Mouse (Mus musculus) limb, embryonic 14.5 days (tissue): Measurements from ENCODE around the gene Gstt4. TPM values are rescaled to one million over a fixed set of nuclear protein-coding genes. Genes with fewer than 3 reads are reported as not detected.

Experiments used
- ATAC-seq: fragments of 200-750 bp; cut with Nextera tagmentation; 2 replicates; pipeline ENCODE4 v1.8.0; 2017; ENCODE audit warnings: low read depth, moderate number of reproducible peaks, moderate TSS enrichment; ENCODE audit not compliant: low FRiP score
- DNase-seq: peaks from one replicate; pipeline ENCODE4 v3.0.0-alpha.2; 2015; ENCODE audit warnings: low spot score
- H3K27ac ChIP-seq: fragments of 300-500 bp; sonication (generic); replicated peaks from 2 replicates; pipeline ENCODE4 v1.5.1; 2014; ENCODE audit warnings: low read depth, mild to moderate bottlenecking, low read length, moderate library complexity, mixed read lengths
- H3K27me3 ChIP-seq: fragments of 300-500 bp; sonication (generic); 2 replicates; pipeline ENCODE4 v1.6.1; 2014; ENCODE audit warnings: low read length, mixed read lengths; ENCODE audit not compliant: control insufficient read depth, insufficient read depth
- H3K36me3 ChIP-seq: fragments of 300-500 bp; sonication (generic); 2 replicates; pipeline ENCODE4 v1.6.1; 2014; ENCODE audit warnings: mild to moderate bottlenecking, low read length, moderate library complexity, mixed read lengths; ENCODE audit not compliant: control insufficient read depth, insufficient read depth
- H3K4me1 ChIP-seq: fragments of 300-500 bp; sonication (generic); 2 replicates; pipeline ENCODE4 v1.6.1; 2014; ENCODE audit warnings: antibody characterized with exemption, low read length, mixed read lengths; ENCODE audit not compliant: control insufficient read depth, insufficient read depth
- H3K4me2 ChIP-seq: fragments of 300-500 bp; sonication (generic); replicated peaks from 2 replicates; pipeline ENCODE4 v1.6.1; 2014; ENCODE audit warnings: low read depth, mild to moderate bottlenecking, low read length, moderate library complexity; ENCODE audit not compliant: severe bottlenecking
- H3K4me3 ChIP-seq: fragments of 300-500 bp; sonication (generic); replicated peaks from 2 replicates; pipeline ENCODE4 v1.5.1; 2014; ENCODE audit warnings: low read length
- H3K9ac ChIP-seq: fragments of 300-500 bp; sonication (generic); 2 replicates; pipeline ENCODE4 v1.6.1; 2014; ENCODE audit warnings: mild to moderate bottlenecking, low read depth, low read length, moderate library complexity; ENCODE audit not compliant: severe bottlenecking
- H3K9me3 ChIP-seq: fragments of 300-500 bp; sonication (generic); 2 replicates; pipeline ENCODE4 v1.6.1; 2016; ENCODE audit warnings: low read length; ENCODE audit not compliant: control insufficient read depth
- POLR2A ChIP-seq: fragments of 200-500 bp; IDR thresholded peaks from 2 replicates; pipeline ENCODE4 v1.8.0; 2012; ENCODE audit warnings: inconsistent platforms, mild to moderate bottlenecking, moderate library complexity, borderline replicate concordance; ENCODE audit not compliant: insufficient read depth, insufficient read length; ENCODE audit errors: extremely low read depth
- WGBS: fragments of 180-500 bp; shearing (Covaris S2); extraction: QIAGEN DNeasy Blood & Tissue Kit; methylation state at CpG from one replicate; pipeline ENCODE4 v1.1.7; 2014; 5-methylcytosine and 5-hydroxymethylcytosine counted together
- polyA plus RNA-seq, 2 experiments: library from polyadenylated mRNA; depleted of rRNA in 1 of 2; stranded (reverse) in 1 of 2; unstranded in 1 of 2; fragments of >200 nt; fragmentation: Nextera tagmentation in 1 of 2; extraction: Ambion mirVana in 1 of 2; gene quantifications; 2 replicates each; pipeline versions ENCODE4 v1.2.1 to v1.2.3; 2012 to 2014

The Gstt4 gene
- polyA plus RNA-seq, 2 experiments, result not detected

DNA sequence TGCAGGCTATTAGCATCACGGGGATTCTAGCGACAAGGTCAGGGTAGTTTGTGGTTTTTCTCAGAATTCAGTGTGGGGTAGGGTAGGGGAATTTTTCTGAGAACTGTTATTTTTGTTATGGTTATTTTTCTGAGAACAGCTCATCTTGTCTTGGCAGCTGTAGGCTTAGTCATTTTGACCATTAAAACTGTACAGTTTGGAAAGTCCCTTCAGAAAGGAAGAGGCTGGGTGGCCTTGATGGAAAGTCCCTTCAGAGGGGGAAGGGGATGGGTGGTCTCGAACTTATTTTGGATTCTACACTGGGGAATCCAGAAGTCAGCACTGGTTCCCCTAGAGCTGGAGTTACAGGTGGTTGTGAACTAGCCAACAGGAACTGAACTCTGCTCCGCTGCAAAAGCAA is 2.2 kb upstream of the Gstt4 start:
- Histone ChIP-seq H3K4me1 (peaks cover 4% of the 10 kb centered on the region; the same call in 1 of the 2 replicates), H3K27ac (no peak overlapping the region), H3K27me3 (no peaks in the 10 kb centered on the region), H3K4me3 (no peak overlapping the region), H3K36me3 (no peaks in the 10 kb centered on the region), H3K9me3 (no peaks in the 10 kb centered on the region), H3K9ac (no peak overlapping the region), H3K4me2 (no peak overlapping the region)
- DNase-seq (no peak), ATAC-seq (no peak)
- WGBS, result 77% methylated on average over 4 of the region's 4 CpGs
- no peak for TF ChIP-seq POLR2A

DNA sequence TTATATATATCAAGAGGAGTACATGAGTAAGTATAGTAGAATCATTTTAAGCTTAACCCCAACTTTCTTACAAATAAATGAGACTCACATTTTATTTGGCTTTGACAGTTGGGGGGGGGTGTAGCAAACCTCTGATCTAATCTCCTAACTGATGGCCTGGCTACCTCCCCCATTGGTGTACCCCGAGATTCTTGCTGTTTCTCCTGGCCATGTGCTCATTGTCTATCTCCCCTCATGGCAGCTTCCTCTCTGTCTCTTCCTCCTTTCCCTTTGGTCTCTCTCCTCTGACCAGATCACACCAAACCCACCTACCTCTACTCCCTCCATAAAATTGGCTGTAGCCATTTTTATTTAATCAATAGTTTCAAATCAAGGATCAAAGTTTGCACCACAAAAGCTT is 1.4 kb upstream of the Gstt4 start:
- no peaks in the 10 kb centered on the region for H3K9me3 ChIP-seq
- H3K9ac ChIP-seq, result no peak overlapping the region
- H3K4me1 ChIP-seq, result peaks cover 4% of the 10 kb centered on the region; the same call in 1 of the 2 replicates
- no peaks in the 10 kb centered on the region for H3K27me3 ChIP-seq
- no peak for TF ChIP-seq POLR2A
- 79% methylated on average over 1 of the region's 1 CpGs for WGBS
- no peak overlapping the region for H3K4me3 ChIP-seq
- no peak overlapping the region for H3K27ac ChIP-seq
- H3K36me3 ChIP-seq, result no peaks in the 10 kb centered on the region
- no peak overlapping the region for H3K4me2 ChIP-seq
- no peak for DNase-seq
- ATAC-seq, result no peak

DNA sequence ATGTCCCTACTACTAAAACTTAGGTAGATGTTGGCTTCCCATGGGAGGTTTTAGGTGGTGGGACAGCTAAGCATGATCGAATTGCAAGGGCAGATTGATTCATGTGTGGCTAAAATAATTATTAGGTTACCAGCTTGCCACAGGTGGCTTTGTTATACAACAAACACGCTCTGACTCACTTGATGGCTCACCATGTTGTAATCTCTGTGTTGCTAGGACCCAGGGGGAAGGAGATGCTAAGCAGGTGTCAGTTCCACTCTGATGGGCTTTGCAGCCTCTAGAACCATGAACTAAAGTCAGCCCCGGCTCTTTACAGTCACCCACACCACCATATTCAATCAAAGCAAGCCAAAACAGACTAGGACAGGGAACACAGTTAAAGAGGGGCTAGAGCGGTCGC is 2.5 kb downstream of the Gstt4 start:
- TF ChIP-seq POLR2A, result no peak
- WGBS, result 83% methylated on average over 5 of the region's 5 CpGs

DNA sequence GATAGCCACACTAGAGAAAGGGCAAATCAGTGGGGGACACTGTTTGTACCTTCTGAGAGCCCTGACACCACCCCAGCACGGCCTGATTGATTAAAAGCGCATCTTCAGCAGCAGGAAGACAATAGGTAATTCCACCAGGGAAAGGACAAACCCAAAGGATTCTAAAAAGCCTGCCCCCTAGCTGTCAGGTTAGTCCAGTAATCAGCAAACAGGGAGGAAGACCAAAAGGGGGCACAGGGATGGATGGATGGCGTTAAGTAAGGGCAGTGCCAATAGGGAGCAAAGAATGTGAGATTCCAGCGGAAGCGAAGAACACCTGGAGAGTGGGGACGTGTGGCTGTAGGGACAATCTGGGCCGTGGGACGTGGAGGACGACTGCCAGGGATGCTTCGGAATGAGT is 3.7 kb downstream of the Gstt4 start:
- H3K36me3 ChIP-seq, result no peaks in the 10 kb centered on the region
- ATAC-seq (no peak), DNase-seq (no peak)
- no peak for TF ChIP-seq POLR2A
- H3K9ac ChIP-seq, result no peak overlapping the region
- no peak overlapping the region for H3K27ac ChIP-seq
- no peaks in the 10 kb centered on the region for H3K9me3 ChIP-seq
- no peaks in the 10 kb centered on the region for H3K4me1 ChIP-seq
- WGBS, result 56% methylated on average over 10 of the region's 10 CpGs
- H3K27me3 ChIP-seq, result no peaks in the 10 kb centered on the region
- no peak overlapping the region for H3K4me2 ChIP-seq
- no peak overlapping the region for H3K4me3 ChIP-seq

More for the DNA sequence above, 2.5 kb downstream of the Gstt4 start:
- no peak overlapping the region for H3K27ac ChIP-seq
- no peak for DNase-seq
- no peaks in the 10 kb centered on the region for H3K36me3 ChIP-seq
- H3K4me2 ChIP-seq, result no peak overlapping the region
- ATAC-seq, result no peak
- H3K9ac ChIP-seq, result no peak overlapping the region
- H3K27me3 ChIP-seq, result no peaks in the 10 kb centered on the region
- H3K4me3 ChIP-seq, result no peak overlapping the region
- H3K9me3 ChIP-seq, result no peaks in the 10 kb centered on the region
- H3K4me1 ChIP-seq, result no peaks in the 10 kb centered on the region

DNA sequence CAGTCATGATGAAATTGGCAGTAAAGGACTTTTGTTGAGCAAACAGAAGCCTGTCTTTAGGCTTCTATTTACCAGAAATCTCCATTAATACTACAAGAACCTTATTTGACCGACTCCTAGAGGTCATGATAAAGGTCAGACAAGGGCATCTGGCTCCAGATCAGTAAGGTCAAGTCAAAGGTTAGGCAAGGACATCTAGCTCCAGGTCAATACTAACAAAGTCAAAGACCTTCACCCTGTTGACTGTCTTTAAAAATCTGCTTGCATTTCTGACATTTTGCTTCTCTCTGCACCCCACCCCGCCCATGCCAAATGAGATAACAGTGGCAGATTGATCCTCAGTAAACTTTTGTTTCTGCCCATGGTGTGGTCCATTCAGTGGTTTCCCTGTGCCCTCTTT is 18.1 kb downstream of the Gstt4 start:
- no peak for ATAC-seq
- 59% methylated on average over 2 of the region's 2 CpGs for WGBS
- Histone ChIP-seq H3K4me1 (no peaks in the 10 kb centered on the region), H3K4me3 (no peak overlapping the region), H3K27ac (no peak overlapping the region), H3K9ac (no peak overlapping the region), H3K9me3 (no peaks in the 10 kb centered on the region), H3K36me3 (no peaks in the 10 kb centered on the region), H3K4me2 (no peak overlapping the region), H3K27me3 (no peaks in the 10 kb centered on the region)
- no peak for DNase-seq
- TF ChIP-seq POLR2A, result no peak

DNA sequence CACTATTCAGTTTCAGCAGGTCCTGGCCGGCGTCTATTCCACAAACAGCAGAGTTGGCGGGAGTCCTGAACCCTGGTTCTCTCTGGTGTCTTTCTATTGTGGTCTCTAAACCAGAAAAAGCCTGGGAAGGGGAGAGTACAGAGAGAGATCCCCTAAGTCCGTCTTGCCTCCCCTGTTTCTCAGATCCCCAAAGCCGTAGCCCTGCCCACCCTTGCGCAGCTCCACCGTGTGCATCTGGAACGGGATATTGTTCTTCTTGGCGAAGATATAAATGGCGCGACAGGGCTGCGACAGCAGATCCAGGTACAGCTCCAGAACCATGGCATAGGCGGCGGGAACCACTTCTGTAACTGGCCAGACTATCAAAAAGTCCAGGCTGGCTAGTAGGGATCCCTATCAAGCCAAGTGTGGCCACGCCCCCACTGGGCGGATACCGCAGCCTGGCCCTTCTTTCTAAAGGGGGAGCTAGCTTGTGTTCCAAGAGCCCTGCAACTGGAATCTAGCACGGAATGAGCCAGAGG is 24.1 kb downstream of the Gstt4 start, which contains the start of gene Gstt1:
Gene Gstt1 (minus strand): TSS at position 409 of the 521 bp plus-strand sequence.
- Histone ChIP-seq H3K36me3 (no peaks in the 10 kb centered on the region), H3K9me3 (no peaks in the 10 kb centered on the region), H3K9ac (peak within 1 kb of the TSS; percentile 46), H3K4me1 (peaks cover 7% of the 10 kb centered on the region), H3K27me3 (no peaks in the 10 kb centered on the region), H3K4me3 (peak within 1 kb of the TSS; percentile 43), H3K27ac (no peak within 1 kb of the TSS), H3K4me2 (peak within 1 kb of the TSS; percentile 65)
- peak; percentile 62 for DNase-seq
- 4% methylated on average over 18 of the region's 18 CpGs for WGBS
- TF ChIP-seq POLR2A, result no peak
- peak; percentile 44; the same call in 1 of the 2 replicates for ATAC-seq
